Mouse (Mus musculus) erythroid progenitor cell, adult 5-6 weeks (primary cell): Measurements from ENCODE around the gene Ispd. TPM values are rescaled to one million over a fixed set of nuclear protein-coding genes. Genes with fewer than 3 reads are reported as not detected.

Experiments
- ATAC-seq: replicated peaks from 2 replicates; pipeline ENCODE4 v1.8.0; 2016; ENCODE audit warnings: moderate number of reproducible peaks, mild to moderate bottlenecking, moderate TSS enrichment, inconsistent platforms; ENCODE audit not compliant: poor library complexity, low FRiP score, severe bottlenecking
- total RNA-seq, 2 experiments: library from RNA; stranded (forward) in 1 of 2; stranded (reverse) in 1 of 2; fragments of 150-400 nt in 1 of 2; fragments of 186-747, 209-891 nt in 1 of 2; gene quantifications; 2 replicates each; pipeline versions ENCODE4 v1.2.3 to v1.2.4; 2015 to 2017; ENCODE audit warnings: low replicate concordance in 2 of 2

Ispd gene
- total RNA-seq, 2 experiments from 2014 or later, result 0.42 to 2.3 TPM

- ATAC-seq, result no peak
Observed at GRCm38 (mm10) chr12:36457726-36458125, 76.5 kb downstream of the Ispd start.

- ATAC-seq, result no peak
Observed at GRCm38 (mm10) chr12:36468325-36469044, 87.2 kb downstream of the Ispd start.

- no peak for ATAC-seq
Observed at GRCm38 (mm10) chr12:36471411-36471810, 90.2 kb downstream of the Ispd start.

- no peak for ATAC-seq
Observed at GRCm38 (mm10) chr12:36474171-36474570, 92.9 kb downstream of the Ispd start.

- ATAC-seq, result no peak
Observed at GRCm38 (mm10) chr12:36475269-36475668, 94.0 kb downstream of the Ispd start.

GRCm38 (mm10) chr12:36476476-36476875 lies 95.2 kb downstream of the Ispd start:
- ATAC-seq, result no peak

GRCm38 (mm10) chr12:36477501-36477900 lies 96.3 kb downstream of the Ispd start:
- no peak for ATAC-seq

- ATAC-seq, result no peak
Observed at GRCm38 (mm10) chr12:36477926-36478325, 96.7 kb downstream of the Ispd start.

- ATAC-seq, result no peak
Observed at GRCm38 (mm10) chr12:36481742-36482141, 100.5 kb downstream of the Ispd start.

GRCm38 (mm10) chr12:36483346-36483745 lies 102.1 kb downstream of the Ispd start:
- no peak for ATAC-seq

- no peak for ATAC-seq
Observed at GRCm38 (mm10) chr12:36497565-36497964, 116.3 kb downstream of the Ispd start.

- no peak for ATAC-seq
Observed at GRCm38 (mm10) chr12:36507111-36507903, 126.1 kb downstream of the Ispd start.

GRCm38 (mm10) chr12:36509954-36510642 lies 128.8 kb downstream of the Ispd start:
- no peak for ATAC-seq

GRCm38 (mm10) chr12:36521774-36522173 lies 140.5 kb downstream of the Ispd start:
- ATAC-seq, result no peak

GRCm38 (mm10) chr12:36523515-36523914 lies 142.3 kb downstream of the Ispd start:
- no peak for ATAC-seq

GRCm38 (mm10) chr12:36530920-36531319 lies 149.7 kb downstream of the Ispd start:
- no peak for ATAC-seq

GRCm38 (mm10) chr12:36531421-36532072 lies 150.3 kb downstream of the Ispd start:
- no peak for ATAC-seq

GRCm38 (mm10) chr12:36532525-36532924 lies 151.3 kb downstream of the Ispd start:
- no peak for ATAC-seq

GRCm38 (mm10) chr12:36533160-36533900 lies 152.1 kb downstream of the Ispd start:
- ATAC-seq, result no peak
